ENCODE assay signal across 12 mouse cellular contexts in genomic region chr17:90653347-90653746, GRCm38 (mm10).
A peak's percentile ranks its signal among the peaks of the same experiment; 100 is the strongest.
DNase-seq lines count a peak whose midpoint lies in the region; ATAC-seq and TF ChIP-seq lines count a peak whose summit lies in the region.
"Had no signal": no experiment of that assay in that cellular context is flagged by ENCODE, and none has a peak within 500 bp of the region (broad histone marks: within the 10 kb centered on the region; RNA-seq: fewer than 3 reads in every experiment).

No protein-coding gene starts in this region.

- H3K9me3 ChIP-seq in embryonic facial prominence, embryonic 11.5 days (replicated peaks; ENCODE audit: control insufficient read depth, low read length): no peaks in the 10 kb centered on the region
- no peaks in the 10 kb centered on the region for H3K9me3 ChIP-seq in embryonic facial prominence, embryonic 10.5 days
- no peaks in the 10 kb centered on the region for H3K9me3 ChIP-seq in forebrain, postnatal 0 days (ENCODE audit: low read length)
- H3K9me3 ChIP-seq: lung, embryonic 15.5 days; midbrain, embryonic 12.5 days had no signal

- no peaks in the 10 kb centered on the region for H3K27me3 ChIP-seq in embryonic facial prominence, embryonic 11.5 days (ENCODE audit: control insufficient read depth, insufficient read depth, low read length)
- no peaks in the 10 kb centered on the region for H3K27me3 ChIP-seq in embryonic facial prominence, embryonic 10.5 days (replicated peaks; ENCODE audit: low read depth, poor library complexity, severe bottlenecking)
- H3K27me3 ChIP-seq in forebrain, postnatal 0 days (ENCODE audit: insufficient read depth, low read length): no peaks in the 10 kb centered on the region
- no peaks in the 10 kb centered on the region for H3K27me3 ChIP-seq in thymus, adult 2 months (ENCODE audit: control insufficient read depth, insufficient read depth, low read length)
- H3K27me3 ChIP-seq: lung, embryonic 15.5 days; midbrain, embryonic 12.5 days had no signal

- WGBS in embryonic facial prominence, embryonic 11.5 days: 63% methylated on average over 2 of the region's 2 CpGs
- WGBS in embryonic facial prominence, embryonic 10.5 days: 74% methylated on average over 2 of the region's 2 CpGs
- 20% methylated on average over 2 of the region's 2 CpGs for WGBS in forebrain, postnatal 0 days
- WGBS in thymus, adult 2 months: 94% methylated on average over 2 of the region's 2 CpGs

- DNase-seq in embryonic facial prominence, embryonic 11.5 days (ENCODE audit: low spot score): peak; percentile 5
- DNase-seq in embryonic facial prominence, embryonic 10.5 days (ENCODE audit: low spot score): no peak
- peak; percentile 36 to 81 for DNase-seq in layer of hippocampus, adult 18-20 months (ENCODE audit: low spot score in 2 of 2)
- no peak for DNase-seq in layer of hippocampus, postnatal 10 days (ENCODE audit: low spot score in 2 of 2)
- peak; percentile 68 for DNase-seq in cerebellum, adult 11-12 months
- peak; percentile 73 for DNase-seq in forebrain, postnatal 0 days
- DNase-seq in thymus, adult 2 months: no peak
- no peak for DNase-seq in gastrocnemius, postnatal 25 days
- DNase-seq: gastrocnemius, postnatal 36 days; kidney, adult 8-10 months had no signal

- no peak for TF ChIP-seq CTCF in forebrain, postnatal 0 days (IDR thresholded peaks at IDR 0.05; ENCODE audit: low read depth)
- TF ChIP-seq CTCF in thymus, adult 2 months (IDR thresholded peaks at IDR 0.05; ENCODE audit: borderline replicate concordance, control insufficient read depth, extremely low read depth, insufficient read depth, low read length, poor library complexity): no peak

- H3K9ac ChIP-seq in embryonic facial prominence, embryonic 11.5 days (replicated peaks; ENCODE audit: low read length): no peak overlapping the region
- H3K9ac ChIP-seq in forebrain, postnatal 0 days: no peak overlapping the region
- H3K9ac ChIP-seq: lung, embryonic 15.5 days; midbrain, embryonic 12.5 days had no signal

- no peak for ATAC-seq in embryonic facial prominence, embryonic 11.5 days (replicated peaks; ENCODE audit: insufficient number of reproducible peaks, low FRiP score, low TSS enrichment, low read depth)
- peak; percentile 70 for ATAC-seq in forebrain, postnatal 0 days

- H3K4me3 ChIP-seq in embryonic facial prominence, embryonic 11.5 days (ENCODE audit: low read depth, low read length): no peak overlapping the region
- H3K4me3 ChIP-seq in embryonic facial prominence, embryonic 10.5 days: no peak overlapping the region
- H3K4me3 ChIP-seq in forebrain, postnatal 0 days (ENCODE audit: low read depth, low read length): no peak overlapping the region
- H3K4me3 ChIP-seq in thymus, adult 2 months (ENCODE audit: control insufficient read depth, insufficient read depth, low read length): no peak overlapping the region
- H3K4me3 ChIP-seq: lung, embryonic 15.5 days; midbrain, embryonic 12.5 days had no signal

- no peak overlapping the region for H3K4me2 ChIP-seq in embryonic facial prominence, embryonic 11.5 days (ENCODE audit: low read depth, low read length)
- H3K4me2 ChIP-seq in forebrain, postnatal 0 days (ENCODE audit: low read depth): no peak overlapping the region
- H3K4me2 ChIP-seq: lung, embryonic 15.5 days; midbrain, embryonic 12.5 days had no signal

- TF ChIP-seq POLR2A in thymus, adult 2 months (IDR thresholded peaks at IDR 0.05; ENCODE audit: control insufficient read depth, extremely low read depth, insufficient read depth, low read length, poor library complexity): no peak

- H3K27ac ChIP-seq in embryonic facial prominence, embryonic 11.5 days (replicated peaks; ENCODE audit: low read depth, low read length): no peak overlapping the region
- H3K27ac ChIP-seq in embryonic facial prominence, embryonic 10.5 days (replicated peaks): no peak overlapping the region
- H3K27ac ChIP-seq in forebrain, postnatal 0 days (ENCODE audit: low read depth, low read length): no peak overlapping the region
- no peak overlapping the region for H3K27ac ChIP-seq in thymus, adult 2 months (ENCODE audit: control insufficient read depth, insufficient read depth, low read length)
- H3K27ac ChIP-seq: lung, embryonic 15.5 days; midbrain, embryonic 12.5 days had no signal

- no peaks in the 10 kb centered on the region for H3K4me1 ChIP-seq in embryonic facial prominence, embryonic 11.5 days (ENCODE audit: control insufficient read depth, insufficient read depth, low read length)
- no peaks in the 10 kb centered on the region for H3K4me1 ChIP-seq in embryonic facial prominence, embryonic 10.5 days
- peaks cover 5% of the 10 kb centered on the region; the same call in 1 of the 2 replicates for H3K4me1 ChIP-seq in forebrain, postnatal 0 days (ENCODE audit: insufficient read depth)
- H3K4me1 ChIP-seq in thymus, adult 2 months (replicated peaks; ENCODE audit: control insufficient read depth, insufficient read depth, low read length): no peaks in the 10 kb centered on the region
- H3K4me1 ChIP-seq: lung, embryonic 15.5 days; midbrain, embryonic 12.5 days had no signal

- H3K36me3 ChIP-seq in embryonic facial prominence, embryonic 11.5 days (replicated peaks; ENCODE audit: control insufficient read depth, insufficient read depth, low read depth, low read length): no peaks in the 10 kb centered on the region
- H3K36me3 ChIP-seq in embryonic facial prominence, embryonic 10.5 days (replicated peaks): no peaks in the 10 kb centered on the region
- H3K36me3 ChIP-seq in forebrain, postnatal 0 days (ENCODE audit: insufficient read depth): no peaks in the 10 kb centered on the region
- H3K36me3 ChIP-seq in thymus, adult 2 months (ENCODE audit: control insufficient read depth, insufficient read depth, low read length): no peaks in the 10 kb centered on the region
- H3K36me3 ChIP-seq: lung, embryonic 15.5 days; midbrain, embryonic 12.5 days had no signal

Comparison
In these comparisons a context has a peak if more than half of its experiments do, and no peak if none do; other contexts are left out.
1. DNase-seq: peak in embryonic facial prominence, embryonic 11.5 days (single experiment), layer of hippocampus, adult 18-20 months (2 of 2), cerebellum, adult 11-12 months (single experiment) and forebrain, postnatal 0 days (single experiment); none in embryonic facial prominence, embryonic 10.5 days (single experiment), layer of hippocampus, postnatal 10 days (0 of 2), thymus, adult 2 months (single experiment) and gastrocnemius, postnatal 25 days (single experiment).